Mouse (Mus musculus) limb, embryonic 14.5 days (tissue): ENCODE data around the gene Kif12. TPM values are rescaled to one million over a fixed set of nuclear protein-coding genes. Genes with fewer than 3 reads are reported as not detected.

Source experiments
- ATAC-seq: fragments of 200-750 bp; cut with Nextera tagmentation; 2 replicates; pipeline ENCODE4 v1.8.0; 2017; ENCODE audit warnings: low read depth, moderate number of reproducible peaks, moderate TSS enrichment; ENCODE audit not compliant: low FRiP score
- DNase-seq: peaks from one replicate; pipeline ENCODE4 v3.0.0-alpha.2; 2015; ENCODE audit warnings: low spot score
- H3K27ac ChIP-seq: fragments of 300-500 bp; sonication (generic); replicated peaks from 2 replicates; pipeline ENCODE4 v1.5.1; 2014; ENCODE audit warnings: low read depth, mild to moderate bottlenecking, low read length, moderate library complexity, mixed read lengths
- H3K27me3 ChIP-seq: fragments of 300-500 bp; sonication (generic); 2 replicates; pipeline ENCODE4 v1.6.1; 2014; ENCODE audit warnings: low read length, mixed read lengths; ENCODE audit not compliant: control insufficient read depth, insufficient read depth
- H3K36me3 ChIP-seq: fragments of 300-500 bp; sonication (generic); 2 replicates; pipeline ENCODE4 v1.6.1; 2014; ENCODE audit warnings: mild to moderate bottlenecking, low read length, moderate library complexity, mixed read lengths; ENCODE audit not compliant: control insufficient read depth, insufficient read depth
- H3K4me1 ChIP-seq: fragments of 300-500 bp; sonication (generic); 2 replicates; pipeline ENCODE4 v1.6.1; 2014; ENCODE audit warnings: antibody characterized with exemption, low read length, mixed read lengths; ENCODE audit not compliant: control insufficient read depth, insufficient read depth
- H3K4me2 ChIP-seq: fragments of 300-500 bp; sonication (generic); replicated peaks from 2 replicates; pipeline ENCODE4 v1.6.1; 2014; ENCODE audit warnings: low read depth, mild to moderate bottlenecking, low read length, moderate library complexity; ENCODE audit not compliant: severe bottlenecking
- H3K4me3 ChIP-seq: fragments of 300-500 bp; sonication (generic); replicated peaks from 2 replicates; pipeline ENCODE4 v1.5.1; 2014; ENCODE audit warnings: low read length
- H3K9ac ChIP-seq: fragments of 300-500 bp; sonication (generic); 2 replicates; pipeline ENCODE4 v1.6.1; 2014; ENCODE audit warnings: mild to moderate bottlenecking, low read depth, low read length, moderate library complexity; ENCODE audit not compliant: severe bottlenecking
- H3K9me3 ChIP-seq: fragments of 300-500 bp; sonication (generic); 2 replicates; pipeline ENCODE4 v1.6.1; 2016; ENCODE audit warnings: low read length; ENCODE audit not compliant: control insufficient read depth
- POLR2A ChIP-seq: fragments of 200-500 bp; IDR thresholded peaks from 2 replicates; pipeline ENCODE4 v1.8.0; 2012; ENCODE audit warnings: inconsistent platforms, mild to moderate bottlenecking, moderate library complexity, borderline replicate concordance; ENCODE audit not compliant: insufficient read depth, insufficient read length; ENCODE audit errors: extremely low read depth
- WGBS: fragments of 180-500 bp; shearing (Covaris S2); extraction: QIAGEN DNeasy Blood & Tissue Kit; methylation state at CpG from one replicate; pipeline ENCODE4 v1.1.7; 2014; 5-methylcytosine and 5-hydroxymethylcytosine counted together
- polyA plus RNA-seq, 2 experiments: library from polyadenylated mRNA; depleted of rRNA in 1 of 2; stranded (reverse) in 1 of 2; unstranded in 1 of 2; fragments of >200 nt; fragmentation: Nextera tagmentation in 1 of 2; extraction: Ambion mirVana in 1 of 2; gene quantifications; 2 replicates each; pipeline versions ENCODE4 v1.2.1 to v1.2.3; 2012 to 2014

Gene Kif12
- polyA plus RNA-seq (2012; rRNA removed) (1.3 and 1.4 TPM in 2 replicates), polyA plus RNA-seq (2014; fragmentation: Nextera tagmentation; extraction: Ambion mirVana) (0.14 and 0.40 TPM in 2 replicates)

GRCm38 (mm10) chr4:63171969-63172685, at the start of gene Kif12:
Gene Kif12 (minus strand): TSS chr4:63172131.
- 64% methylated on average over 4 of the region's 4 CpGs for WGBS
- no peak for DNase-seq
- H3K27ac ChIP-seq, result no peak within 1 kb of the TSS
- no peak within 1 kb of the TSS for H3K4me3 ChIP-seq
- no peak within 1 kb of the TSS for H3K4me2 ChIP-seq
- ATAC-seq, result no peak
- peaks cover 10% of the 10 kb centered on the region; the same call in 1 of the 2 replicates for H3K27me3 ChIP-seq
- H3K36me3 ChIP-seq, result no peaks in the 10 kb centered on the region
- H3K4me1 ChIP-seq, result no peaks in the 10 kb centered on the region
- no peak within 1 kb of the TSS for H3K9ac ChIP-seq
- H3K9me3 ChIP-seq, result 0 out of 2 replicates have a peak, but pooled peaks cover 3% of the 10 kb centered on the region
- TF ChIP-seq POLR2A, result no peak

GRCm38 (mm10) chr4:63221096-63221958, 49.4 kb upstream of the Kif12 start:
- H3K4me2 ChIP-seq, result no peak overlapping the region
- no peaks in the 10 kb centered on the region for H3K27me3 ChIP-seq
- peaks cover 61% of the 10 kb centered on the region for H3K36me3 ChIP-seq
- no peak overlapping the region for H3K9ac ChIP-seq
- no peak for TF ChIP-seq POLR2A
- H3K9me3 ChIP-seq, result no peaks in the 10 kb centered on the region
- WGBS, result 70% methylated on average over 15 of the region's 15 CpGs
- H3K4me1 ChIP-seq, result peaks cover 35% of the 10 kb centered on the region
- no peak overlapping the region for H3K4me3 ChIP-seq
- H3K27ac ChIP-seq, result no peak overlapping the region
- ATAC-seq (peak; percentile 67), DNase-seq (peak; percentile 39)

DNA sequence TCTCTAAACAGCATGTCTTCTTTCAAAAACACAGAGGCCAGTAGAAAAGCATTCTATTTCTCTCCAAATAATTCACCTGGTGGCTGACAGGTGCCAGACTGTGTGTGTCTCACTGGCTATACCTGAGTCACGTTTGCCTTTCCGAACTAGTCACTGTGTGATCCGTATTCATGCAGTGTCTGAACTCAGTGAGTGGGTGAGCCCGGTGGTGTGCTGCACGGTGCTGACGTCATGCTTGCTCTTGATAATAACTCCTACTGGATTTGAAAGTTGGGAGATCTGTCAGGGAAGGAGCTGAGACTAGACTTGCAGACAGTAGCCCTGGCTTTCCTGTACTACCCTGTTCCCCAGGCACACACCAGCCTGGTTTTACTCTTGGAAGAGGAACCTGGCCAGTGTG, 47.7 kb upstream of the Kif12 start:
- Histone ChIP-seq H3K27me3 (no peaks in the 10 kb centered on the region), H3K9me3 (no peaks in the 10 kb centered on the region), H3K36me3 (peaks cover 44% of the 10 kb centered on the region), H3K4me2 (no peak overlapping the region), H3K4me3 (no peak overlapping the region), H3K9ac (no peak overlapping the region), H3K4me1 (peaks cover 20% of the 10 kb centered on the region), H3K27ac (no peak overlapping the region)
- no peak for TF ChIP-seq POLR2A
- 79% methylated on average over 6 of the region's 6 CpGs for WGBS
- DNase-seq, result no peak
- no peak for ATAC-seq

- ATAC-seq, result no peak
- no peak for TF ChIP-seq POLR2A
These were observed 47.1 kb upstream of the Kif12 start for GRCm38 (mm10) chr4:63219059-63219458.

DNA sequence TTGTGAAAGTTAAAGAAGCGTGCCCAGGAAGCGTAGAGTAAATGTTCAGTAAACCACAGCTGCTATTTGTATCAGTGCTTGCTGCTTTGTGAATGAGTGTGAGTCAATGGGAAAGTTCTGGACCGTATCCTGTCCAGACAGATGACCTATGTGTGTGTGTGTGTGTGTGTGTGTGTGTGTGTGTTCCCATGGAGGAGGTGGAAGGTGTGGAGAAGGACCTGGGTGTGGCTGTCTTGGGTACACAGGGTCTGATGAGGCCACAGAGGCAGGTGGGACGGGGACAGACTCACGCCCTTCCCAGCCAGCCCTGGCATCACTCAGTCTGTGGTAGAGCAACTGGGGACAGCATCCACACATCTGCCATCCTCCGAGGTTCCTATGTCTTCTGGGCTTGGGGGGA, 45.6 kb upstream of the Kif12 start:
- no peak for TF ChIP-seq POLR2A
- Histone ChIP-seq H3K27ac (no peak overlapping the region), H3K9me3 (no peaks in the 10 kb centered on the region), H3K36me3 (peaks cover 26% of the 10 kb centered on the region), H3K4me2 (peak overlapping the region; percentile 97), H3K4me1 (peaks cover 20% of the 10 kb centered on the region), H3K9ac (peak overlapping the region; percentile 18), H3K27me3 (no peaks in the 10 kb centered on the region), H3K4me3 (peak overlapping the region; percentile 91)
- ATAC-seq, result no peak
- no peak for DNase-seq
- 78% methylated on average over 6 of the region's 6 CpGs for WGBS

More at GRCm38 (mm10) chr4:63219059-63219458, 47.1 kb upstream of the Kif12 start:
- no peak overlapping the region for H3K4me2 ChIP-seq
- no peaks in the 10 kb centered on the region for H3K9me3 ChIP-seq
- H3K4me1 ChIP-seq, result peaks cover 20% of the 10 kb centered on the region
- DNase-seq, result no peak
- peaks cover 39% of the 10 kb centered on the region for H3K36me3 ChIP-seq
- no peaks in the 10 kb centered on the region for H3K27me3 ChIP-seq
- 83% methylated on average over 3 of the region's 3 CpGs for WGBS
- H3K4me3 ChIP-seq, result no peak overlapping the region
- H3K27ac ChIP-seq, result no peak overlapping the region
- H3K9ac ChIP-seq, result no peak overlapping the region
